Mouse (Mus musculus) limb, embryonic 10.5 days (tissue): ENCODE measurements around the gene Selplg. TPM values are rescaled to one million over a fixed set of nuclear protein-coding genes. Genes with fewer than 3 reads are reported as not detected.

Experiments
- polyA plus RNA-seq: library from polyadenylated mRNA; unstranded; fragments of >200 nt; fragmentation: Nextera tagmentation; extraction: Ambion mirVana; gene quantifications from 2 replicates; pipeline ENCODE4 v1.2.1, GENCODE M21; 2016

The Selplg gene
- polyA plus RNA-seq, 1 experiment from 2014 or later: 0.80 TPM

Other genes starting within 250 kb of the Selplg start
- gene Cmklr1, start 182.2 kb downstream of the Selplg start, polyA plus RNA-seq: 2.3 and 3.4 TPM in 2 replicates
- not detected in 2 replicates for gene 1700069L16Rik, start 107.9 kb downstream of the Selplg start, polyA plus RNA-seq
- 3.3 and 3.4 TPM in 2 replicates for gene Ficd, start 96.8 kb downstream of the Selplg start, polyA plus RNA-seq
- 90.9 and 100 TPM in 2 replicates for gene Sart3, start 60.1 kb downstream of the Selplg start, polyA plus RNA-seq
- gene Iscu, start 59.9 kb downstream of the Selplg start, polyA plus RNA-seq: 106 and 112 TPM in 2 replicates
- gene Tmem119, start 32.1 kb downstream of the Selplg start, polyA plus RNA-seq: 159 and 218 TPM in 2 replicates
- 129 and 139 TPM in 2 replicates for gene Coro1c, start 76.1 kb upstream of the Selplg start, polyA plus RNA-seq
- 13.6 and 16.4 TPM in 2 replicates for gene Ssh1, start 161.2 kb upstream of the Selplg start, polyA plus RNA-seq
- not detected in 2 replicates for gene Dao, start 171.1 kb upstream of the Selplg start, polyA plus RNA-seq
- gene Usp30, start 232.8 kb upstream of the Selplg start, polyA plus RNA-seq: 12.7 and 15.5 TPM in 2 replicates